Mouse (Mus musculus) bone marrow macrophage, adult 2 months (primary cell): ENCODE data around the gene Tent5c. TPM values are rescaled to one million over a fixed set of nuclear protein-coding genes. Genes with fewer than 3 reads are reported as not detected.
A peak's percentile ranks its signal among the peaks of the same experiment; 100 is the strongest.

Source experiments
- H3K27ac ChIP-seq: 2 replicates; pipeline ENCODE4 v1.5.1; 2012; ENCODE audit warnings: low read depth, low read length; ENCODE audit not compliant: insufficient read depth
- H3K4me1 ChIP-seq: 2 replicates; pipeline ENCODE4 v1.6.1; 2012; ENCODE audit warnings: low read length; ENCODE audit not compliant: control insufficient read depth, insufficient read depth
- H3K4me3 ChIP-seq: 2 replicates; pipeline ENCODE4 v1.5.1; 2012; ENCODE audit warnings: mild to moderate bottlenecking, low read length, moderate library complexity; ENCODE audit not compliant: insufficient read depth
- CTCF ChIP-seq: IDR thresholded peaks from 2 replicates; pipeline ENCODE4 v1.5.1; 2012; ENCODE audit warnings: low read depth, mild to moderate bottlenecking, low read length, moderate library complexity
- POLR2A ChIP-seq: IDR thresholded peaks from 2 replicates; pipeline ENCODE4 v1.6.1; 2012; ENCODE audit warnings: mild to moderate bottlenecking, low read depth, low read length, borderline replicate concordance
- polyA plus RNA-seq: library from polyadenylated mRNA; stranded (reverse); fragments of >200 nt; gene quantifications from 2 replicates; pipeline ENCODE4 v1.2.4, GENCODE M21; 2012; ENCODE audit not compliant: missing spikeins, insufficient read depth, insufficient read length

Gene Tent5c
- polyA plus RNA-seq, 1 experiment = 1.3 TPM

GRCm38 (mm10) chr3:100490010-100490300 is 831 bp upstream of the Tent5c start:
- H3K27ac ChIP-seq = no peak overlapping the region
- H3K4me3 ChIP-seq = peak overlapping the region; percentile 70
- H3K4me1 ChIP-seq = peaks cover 2% of the 10 kb centered on the region; the same call in 1 of the 2 replicates
- no peak for TF ChIP-seq CTCF
- TF ChIP-seq POLR2A = no peak

DNA sequence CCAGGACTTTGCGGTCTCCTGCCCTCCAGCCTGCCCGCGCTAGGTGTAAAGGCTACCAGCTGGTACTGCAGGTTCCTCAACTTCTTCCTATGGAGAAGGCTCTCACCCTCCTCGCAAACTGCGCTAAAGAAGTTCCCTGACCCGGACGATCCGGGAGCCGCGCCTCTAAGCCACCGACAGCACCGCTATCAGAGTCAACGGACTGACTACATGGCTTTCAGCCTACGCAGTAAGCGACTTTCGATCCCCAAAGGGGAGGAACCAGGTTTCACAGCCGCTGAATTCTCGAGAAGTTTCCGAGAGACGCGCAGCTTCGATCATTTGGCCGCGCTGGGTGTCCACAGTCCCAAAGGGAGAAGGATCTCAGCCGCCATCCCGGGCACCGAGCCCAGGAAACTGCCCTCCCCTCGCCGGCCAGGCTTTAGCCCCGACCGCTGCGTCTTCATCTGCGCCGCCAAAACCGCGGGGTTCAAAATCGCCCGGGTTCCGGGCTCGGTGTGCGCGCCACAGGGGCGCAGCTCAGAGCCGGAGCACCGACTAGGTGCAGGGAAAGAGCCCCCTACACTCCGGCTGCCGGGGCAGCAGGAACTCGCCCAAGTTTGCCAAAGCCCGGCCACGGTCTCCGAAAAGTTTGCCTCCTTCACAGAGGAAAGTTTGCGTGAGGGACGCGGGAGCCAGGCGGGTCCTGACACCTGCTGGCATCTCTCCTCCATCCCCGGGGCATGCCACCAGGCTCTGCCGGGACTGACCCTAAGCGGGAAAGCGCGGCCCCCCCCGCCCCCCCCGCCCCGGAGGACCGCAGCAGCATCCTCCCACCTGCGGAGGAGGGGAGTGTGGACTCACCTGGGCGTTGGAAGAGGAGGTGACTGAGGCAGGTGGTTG is 632 bp downstream of the Tent5c start:
- TF ChIP-seq POLR2A (no peak), CTCF (no peak)
- H3K27ac ChIP-seq = no peak overlapping the region
- H3K4me3 ChIP-seq = peak overlapping the region; percentile 72
- H3K4me1 ChIP-seq = peaks cover 2% of the 10 kb centered on the region; the same call in 1 of the 2 replicates

DNA sequence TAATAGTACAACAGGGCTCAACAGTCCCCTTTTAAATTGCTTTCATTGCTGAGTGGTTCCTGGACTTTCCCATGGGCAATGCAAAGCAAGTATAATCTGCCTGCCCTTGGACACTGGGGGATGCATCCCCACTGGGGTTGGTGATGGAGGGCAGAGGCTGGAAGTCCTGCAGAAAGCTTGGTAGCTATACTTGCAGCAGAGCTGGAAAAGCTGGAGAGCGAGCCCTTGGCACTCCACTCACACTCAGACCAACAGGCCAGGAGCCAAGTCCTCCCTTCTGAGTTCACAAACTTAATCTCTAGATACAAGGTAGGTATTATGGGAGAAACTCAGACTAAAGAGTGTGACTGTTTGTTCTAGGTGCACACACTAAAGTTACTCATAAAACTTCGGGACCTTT is 2.1 kb downstream of the Tent5c start:
- Histone ChIP-seq H3K27ac (no peak overlapping the region), H3K4me1 (peaks cover 2% of the 10 kb centered on the region; the same call in 1 of the 2 replicates), H3K4me3 (no peak overlapping the region)
- TF ChIP-seq CTCF = no peak
- TF ChIP-seq POLR2A = no peak

DNA sequence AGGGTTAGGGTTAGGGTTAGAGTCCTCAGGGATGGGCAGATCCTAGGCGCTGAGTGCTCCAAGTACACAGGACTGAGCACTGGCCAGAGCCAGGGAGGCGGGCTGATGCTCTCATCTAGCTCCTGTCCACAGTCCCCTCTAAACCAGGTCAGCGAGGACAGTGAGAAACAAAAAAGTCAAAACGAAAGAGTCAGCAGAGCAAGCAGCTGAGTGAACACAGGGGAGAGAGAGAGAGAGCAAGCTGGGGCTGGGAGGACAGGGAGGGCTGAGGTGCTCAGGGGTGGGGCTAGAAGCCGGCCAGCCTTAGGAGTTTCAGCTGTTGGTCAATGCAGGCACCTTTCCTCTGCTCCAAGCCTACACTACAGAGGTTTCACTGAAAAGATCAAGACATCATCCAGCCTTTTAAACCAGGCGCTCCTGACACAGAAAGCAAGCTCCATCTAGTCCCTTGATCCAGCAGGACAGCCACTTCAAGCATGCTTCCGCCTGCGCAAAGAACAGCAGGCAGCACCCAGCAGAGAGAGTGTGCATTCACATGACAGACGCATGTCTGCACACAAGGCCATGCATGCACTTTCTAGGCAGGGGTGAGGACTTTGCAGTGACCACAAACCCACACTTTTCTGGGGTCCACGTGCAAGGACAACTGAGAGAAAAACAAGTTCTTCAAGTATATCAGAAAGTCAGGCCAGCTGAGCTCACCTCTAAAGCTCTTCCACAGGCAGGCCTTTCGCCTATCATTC is 3.6 kb downstream of the Tent5c start:
- no peak overlapping the region for H3K27ac ChIP-seq
- H3K4me3 ChIP-seq = no peak overlapping the region
- TF ChIP-seq CTCF (no peak), POLR2A (no peak)
- peaks cover 2% of the 10 kb centered on the region; the same call in 1 of the 2 replicates for H3K4me1 ChIP-seq

DNA sequence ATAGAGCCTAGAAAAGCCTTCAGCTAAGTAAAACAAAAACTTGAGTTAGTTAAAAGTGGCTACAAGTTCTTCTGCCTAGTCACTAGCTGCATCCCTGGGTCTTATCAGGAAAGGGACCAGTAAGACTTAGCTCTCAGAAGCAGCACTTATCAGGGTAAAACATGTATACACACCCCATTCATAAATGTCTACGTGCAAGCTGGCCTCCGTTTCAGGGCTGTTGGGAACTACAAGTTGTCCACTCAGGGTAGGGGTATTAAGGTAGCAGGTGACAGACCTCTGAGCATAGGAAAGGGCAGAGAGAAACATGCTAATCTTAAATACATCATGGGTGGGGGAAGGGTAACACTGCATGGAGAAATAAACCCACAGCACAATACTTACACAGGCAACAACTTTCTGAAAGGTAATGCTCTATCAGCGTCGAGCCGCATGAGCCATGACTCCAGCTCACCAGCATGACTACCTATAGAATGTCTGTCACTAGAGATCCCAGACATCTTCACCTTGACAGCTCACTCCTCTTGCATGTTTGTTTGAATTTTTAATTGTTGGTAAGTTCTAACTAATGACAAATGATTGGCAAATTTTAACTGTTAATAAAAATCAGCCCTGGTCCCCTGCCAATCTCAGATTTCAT is 6.0 kb downstream of the Tent5c start:
- no peak overlapping the region for H3K4me3 ChIP-seq
- no peak for TF ChIP-seq POLR2A
- no peak for TF ChIP-seq CTCF
- H3K4me1 ChIP-seq = no peaks in the 10 kb centered on the region
- no peak overlapping the region for H3K27ac ChIP-seq

DNA sequence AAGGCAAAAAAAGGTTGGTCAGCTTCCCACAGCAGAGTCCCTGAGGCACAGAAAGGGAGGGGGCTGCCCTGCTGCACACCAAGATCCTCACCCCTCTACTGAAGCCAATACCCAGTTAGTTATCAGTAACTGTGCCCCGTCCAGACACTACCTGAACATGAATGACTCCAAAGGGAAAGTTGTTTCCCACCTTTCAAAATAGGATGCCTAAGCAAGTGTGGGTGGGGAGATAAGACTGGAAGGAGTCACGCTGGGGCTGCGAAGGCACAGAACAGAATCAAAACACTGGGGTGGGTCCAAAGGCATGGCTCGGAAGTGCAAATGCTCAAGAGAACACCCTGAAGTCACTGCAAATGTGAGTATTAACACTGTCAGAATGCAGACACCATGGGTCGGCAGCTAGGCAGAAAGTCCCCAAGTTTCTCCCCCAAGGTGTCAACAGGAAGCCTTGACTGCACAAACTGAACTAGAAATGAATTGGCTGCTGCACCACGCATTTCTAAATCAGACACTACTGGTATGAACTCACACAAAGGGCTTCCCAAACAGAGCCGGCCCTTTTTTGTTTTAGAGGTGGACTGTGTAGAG is 6.7 kb downstream of the Tent5c start:
- no peak for TF ChIP-seq CTCF
- no peaks in the 10 kb centered on the region for H3K4me1 ChIP-seq
- H3K27ac ChIP-seq = no peak overlapping the region
- no peak overlapping the region for H3K4me3 ChIP-seq

DNA sequence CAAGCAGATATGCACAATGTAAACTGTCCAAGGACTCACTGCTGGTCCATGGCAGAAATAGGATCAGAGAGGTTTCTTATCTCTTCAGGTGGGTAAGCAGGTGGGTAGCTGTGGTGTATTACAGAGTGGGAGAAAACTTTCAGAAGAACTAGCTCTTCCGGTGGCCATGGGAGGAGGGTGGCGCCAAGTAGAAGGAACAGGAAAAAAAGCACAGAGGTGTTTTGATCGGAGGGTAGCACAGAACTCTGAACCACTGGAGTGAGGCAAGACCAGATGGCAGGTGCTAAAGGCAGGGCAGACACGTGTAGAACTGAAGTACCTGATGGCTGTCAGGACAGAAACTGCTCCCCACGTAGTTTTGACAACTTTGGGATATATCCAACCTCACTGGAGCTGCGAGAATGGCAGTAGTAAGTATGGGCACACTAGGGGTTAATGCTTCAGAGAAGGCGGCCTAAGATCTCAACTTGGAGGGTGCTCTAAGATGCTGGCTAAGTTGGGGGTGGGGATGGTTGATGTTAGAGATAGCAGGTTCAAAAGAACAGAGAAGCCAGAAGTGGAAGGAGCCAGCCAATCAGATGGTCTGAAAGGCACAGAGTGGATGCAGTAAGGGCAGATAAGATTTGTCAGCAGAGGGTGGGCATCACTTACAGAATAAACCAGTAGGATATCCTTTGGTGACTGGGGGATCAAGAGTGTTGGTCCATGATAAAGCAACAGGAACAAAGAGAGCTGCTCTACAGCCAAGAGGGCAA is 8.7 kb downstream of the Tent5c start:
- H3K27ac ChIP-seq = no peak overlapping the region
- TF ChIP-seq CTCF (no peak), POLR2A (no peak)
- H3K4me3 ChIP-seq = no peak overlapping the region
- H3K4me1 ChIP-seq = no peaks in the 10 kb centered on the region

GRCm38 (mm10) chr3:100474950-100475472 is 14.1 kb downstream of the Tent5c start:
- H3K4me3 ChIP-seq = no peak overlapping the region
- TF ChIP-seq CTCF (no peak), POLR2A (no peak)
- no peak overlapping the region for H3K27ac ChIP-seq
- no peaks in the 10 kb centered on the region for H3K4me1 ChIP-seq

DNA sequence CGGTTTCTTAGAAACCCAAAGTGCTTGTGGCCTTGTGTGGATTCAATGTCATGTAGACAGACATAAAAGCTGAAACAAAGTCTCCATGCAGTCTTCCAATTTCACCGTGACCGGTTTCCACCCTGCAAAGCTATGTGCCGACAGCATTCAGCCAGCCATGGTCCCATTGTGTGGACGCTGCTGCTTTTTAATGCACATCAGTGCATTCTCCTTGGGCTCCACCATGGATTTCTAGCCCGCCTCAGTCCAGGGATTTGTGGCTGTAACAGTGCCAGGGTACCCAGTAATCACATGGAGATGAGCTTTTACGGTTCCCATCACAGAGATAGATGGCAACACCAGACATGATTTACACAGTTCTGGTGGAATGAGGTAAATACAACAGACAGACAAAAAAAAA is 14.6 kb downstream of the Tent5c start:
- H3K4me3 ChIP-seq = no peak overlapping the region
- TF ChIP-seq CTCF = no peak
- TF ChIP-seq POLR2A = no peak
- no peaks in the 10 kb centered on the region for H3K4me1 ChIP-seq
- H3K27ac ChIP-seq = no peak overlapping the region
